Mouse (Mus musculus) E14TG2a.4 (cell line): Measurements from ENCODE around the gene Tmem251.

Experiments
- H3K27me3 ChIP-seq: 2 replicates; pipeline ENCODE4 v1.6.1; 2014; ENCODE audit warnings: low read length, control low read depth; ENCODE audit not compliant: insufficient read depth
- H3K36me3 ChIP-seq: 2 replicates; pipeline ENCODE4 v1.6.1; 2014; ENCODE audit warnings: low read length, control low read depth; ENCODE audit not compliant: insufficient read depth
- H3K4me1 ChIP-seq: replicated peaks from 2 replicates; pipeline ENCODE4 v1.6.1; 2014; ENCODE audit warnings: low read depth, low read length, control low read depth
- H3K4me3 ChIP-seq: replicated peaks from 2 replicates; pipeline ENCODE4 v1.5.1; 2014; ENCODE audit warnings: mild to moderate bottlenecking, low read length
- H3K9me3 ChIP-seq: 2 replicates; pipeline ENCODE4 v1.6.1; 2014; ENCODE audit warnings: low read length, control low read depth
- CTCF ChIP-seq: conservative IDR thresholded peaks from 2 replicates; pipeline ENCODE4 v1.5.1; 2014; ENCODE audit warnings: low read length
- NANOG ChIP-seq: IDR thresholded peaks from 2 replicates; pipeline ENCODE4 v1.6.1; 2014; ENCODE audit warnings: borderline replicate concordance, low read length, mixed read lengths
- POU5F1 ChIP-seq: IDR thresholded peaks from 2 replicates; pipeline ENCODE4 v1.6.1; 2014; ENCODE audit warnings: low read length, borderline replicate concordance

The Tmem251 gene

GRCm38 (mm10) chr12:102758936-102759335, 15.4 kb downstream of the Tmem251 start:
- H3K27me3 ChIP-seq, result no peaks in the 10 kb centered on the region
- H3K9me3 ChIP-seq, result no peaks in the 10 kb centered on the region
- H3K36me3 ChIP-seq, result peaks cover 52% of the 10 kb centered on the region
- peak overlapping the region; percentile 98 for H3K4me3 ChIP-seq
- H3K4me1 ChIP-seq, result peaks cover 67% of the 10 kb centered on the region
- TF ChIP-seq POU5F1 (no peak), CTCF (no peak), NANOG (no peak)

DNA sequence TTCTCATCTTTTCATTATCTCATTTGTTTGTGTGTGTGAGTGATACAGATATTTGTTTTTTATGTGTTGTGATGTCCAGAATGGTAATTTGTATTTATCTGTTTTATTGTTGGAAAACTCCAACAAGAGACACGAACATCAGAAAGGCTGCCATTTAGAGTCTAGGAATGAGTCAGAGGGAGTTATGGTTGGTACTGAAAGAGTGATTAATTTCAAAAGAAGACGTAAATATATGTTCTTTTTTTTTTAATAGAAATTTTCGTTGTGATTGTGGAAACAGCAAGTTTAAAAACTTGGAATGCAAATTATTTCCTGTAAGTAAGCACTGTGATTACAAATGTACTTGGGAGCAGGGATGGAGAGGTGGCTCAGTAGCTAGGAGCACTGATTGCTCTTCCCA, 18.1 kb downstream of the Tmem251 start:
- Histone ChIP-seq H3K9me3 (no peaks in the 10 kb centered on the region), H3K27me3 (no peaks in the 10 kb centered on the region), H3K4me1 (peaks cover 52% of the 10 kb centered on the region), H3K4me3 (no peak overlapping the region), H3K36me3 (peaks cover 60% of the 10 kb centered on the region)
- TF ChIP-seq NANOG, result no peak
- TF ChIP-seq CTCF, result no peak
- no peak for TF ChIP-seq POU5F1

DNA sequence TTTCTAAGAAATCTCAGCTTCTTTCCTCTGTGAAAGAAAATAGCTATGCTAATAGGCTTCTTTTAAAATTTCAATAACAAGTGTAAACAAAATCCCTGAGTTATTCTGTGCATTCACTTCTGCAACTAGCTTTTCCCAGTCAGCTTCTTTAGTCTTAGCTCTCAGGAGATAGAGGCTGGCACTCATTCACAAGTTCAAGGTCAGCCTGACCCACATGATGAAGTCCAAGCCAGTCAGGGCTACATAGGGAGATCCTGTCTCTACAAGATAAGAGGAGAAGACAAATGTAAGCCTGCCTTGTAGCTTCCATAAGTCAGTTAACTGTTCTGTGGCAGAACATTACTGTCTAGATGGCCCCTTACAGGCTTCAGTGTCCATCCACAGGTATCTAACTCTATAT, 20.1 kb downstream of the Tmem251 start:
- Histone ChIP-seq H3K4me3 (no peak overlapping the region), H3K36me3 (peaks cover 80% of the 10 kb centered on the region), H3K27me3 (no peaks in the 10 kb centered on the region), H3K9me3 (no peaks in the 10 kb centered on the region), H3K4me1 (peaks cover 52% of the 10 kb centered on the region)
- no peak for TF ChIP-seq POU5F1
- TF ChIP-seq NANOG, result no peak
- no peak for TF ChIP-seq CTCF

GRCm38 (mm10) chr12:102769000-102769399, 25.4 kb downstream of the Tmem251 start:
- Histone ChIP-seq H3K4me3 (no peak overlapping the region), H3K9me3 (no peaks in the 10 kb centered on the region), H3K27me3 (no peaks in the 10 kb centered on the region), H3K4me1 (peaks cover 29% of the 10 kb centered on the region), H3K36me3 (peaks cover 97% of the 10 kb centered on the region)
- TF ChIP-seq CTCF (0 out of 2 replicates have a peak, but pooled peaks have one; percentile 9), POU5F1 (no peak), NANOG (no peak)

GRCm38 (mm10) chr12:102771601-102772000, 28.0 kb downstream of the Tmem251 start:
- TF ChIP-seq NANOG, result no peak
- no peak for TF ChIP-seq CTCF
- TF ChIP-seq POU5F1, result no peak
- H3K27me3 ChIP-seq, result no peaks in the 10 kb centered on the region
- peaks cover 99% of the 10 kb centered on the region for H3K36me3 ChIP-seq
- H3K4me3 ChIP-seq, result no peak overlapping the region
- H3K4me1 ChIP-seq, result peaks cover 24% of the 10 kb centered on the region
- H3K9me3 ChIP-seq, result no peaks in the 10 kb centered on the region

DNA sequence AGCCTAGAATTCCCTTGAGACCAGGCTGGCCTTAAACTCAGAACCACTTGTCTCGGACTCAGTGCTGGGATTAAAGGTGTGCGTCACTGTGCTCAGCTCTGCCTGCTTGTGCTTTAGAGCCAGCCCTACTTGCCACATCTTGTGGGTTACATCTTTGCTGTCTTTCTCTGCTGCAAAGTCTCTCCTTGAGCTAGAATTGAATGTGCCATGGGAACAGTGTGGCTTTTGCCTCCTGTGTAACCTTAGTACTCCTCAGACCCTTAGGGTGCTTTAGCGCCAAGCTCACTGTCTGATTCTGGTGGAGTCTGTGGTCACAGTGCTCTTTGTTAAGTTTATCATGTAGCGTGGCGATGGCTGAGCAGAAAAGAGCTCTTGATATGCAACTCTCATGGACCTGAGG, 29.1 kb downstream of the Tmem251 start:
- no peak for TF ChIP-seq POU5F1
- TF ChIP-seq CTCF, result no peak
- no peak for TF ChIP-seq NANOG
- no peaks in the 10 kb centered on the region for H3K9me3 ChIP-seq
- H3K27me3 ChIP-seq, result no peaks in the 10 kb centered on the region
- H3K36me3 ChIP-seq, result peaks cover 99% of the 10 kb centered on the region
- H3K4me3 ChIP-seq, result no peak overlapping the region
- H3K4me1 ChIP-seq, result peaks cover 24% of the 10 kb centered on the region

DNA sequence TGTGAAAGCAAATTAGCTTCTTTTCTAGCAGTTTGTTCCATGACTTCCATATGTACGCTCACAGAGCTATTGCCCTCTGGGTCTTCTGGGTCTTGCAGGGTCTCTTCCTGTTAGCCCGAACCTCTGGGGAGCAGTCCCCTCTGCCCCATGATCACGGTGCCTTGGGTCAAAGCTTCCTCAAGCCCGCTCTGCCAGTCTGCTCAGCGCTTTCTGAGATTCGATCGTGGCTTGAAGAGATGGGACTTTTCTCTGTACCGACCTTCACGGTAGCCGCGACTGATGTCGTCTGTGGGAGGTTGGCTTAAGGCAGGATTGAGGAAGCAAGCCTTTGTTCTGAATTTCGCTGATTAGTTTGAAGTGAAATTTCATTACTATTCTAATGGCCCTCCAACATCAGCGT, 32.5 kb downstream of the Tmem251 start:
- Histone ChIP-seq H3K27me3 (no peaks in the 10 kb centered on the region), H3K4me1 (peaks cover 37% of the 10 kb centered on the region), H3K36me3 (peaks cover 85% of the 10 kb centered on the region), H3K9me3 (no peaks in the 10 kb centered on the region), H3K4me3 (no peak overlapping the region)
- TF ChIP-seq POU5F1 (no peak), CTCF (no peak), NANOG (no peak)

- no peaks in the 10 kb centered on the region for H3K27me3 ChIP-seq
- no peaks in the 10 kb centered on the region for H3K9me3 ChIP-seq
- no peak overlapping the region for H3K4me3 ChIP-seq
- peaks cover 28% of the 10 kb centered on the region for H3K4me1 ChIP-seq
- TF ChIP-seq CTCF (no peak), POU5F1 (no peak), NANOG (no peak)
- peaks cover 68% of the 10 kb centered on the region for H3K36me3 ChIP-seq
Measured at GRCm38 (mm10) chr12:102778151-102778550, 34.6 kb downstream of the Tmem251 start.

DNA sequence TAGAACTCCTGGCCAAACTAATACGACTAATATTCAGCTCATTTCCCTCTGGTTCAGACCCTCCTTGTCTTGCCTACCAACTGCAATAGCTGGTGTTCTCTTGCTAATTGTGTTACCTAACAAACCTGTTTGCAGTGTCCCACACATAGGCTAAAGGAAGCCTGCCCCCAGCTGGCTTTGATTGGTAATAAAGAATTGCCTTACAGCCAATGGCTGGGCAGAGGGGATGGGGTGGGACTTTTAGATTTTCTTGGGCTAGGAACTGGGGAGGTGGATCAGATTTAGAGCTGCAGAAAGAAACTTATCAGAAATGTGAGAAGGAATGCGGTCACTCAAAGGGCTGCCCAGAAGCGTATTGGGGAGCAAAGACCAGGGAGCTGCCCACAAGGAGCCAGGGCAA, 35.9 kb downstream of the Tmem251 start:
- Histone ChIP-seq H3K9me3 (no peaks in the 10 kb centered on the region), H3K4me1 (peaks cover 30% of the 10 kb centered on the region), H3K4me3 (no peak overlapping the region), H3K27me3 (no peaks in the 10 kb centered on the region), H3K36me3 (peaks cover 66% of the 10 kb centered on the region)
- peak; percentile 25 for TF ChIP-seq CTCF
- no peak for TF ChIP-seq POU5F1
